Mouse (Mus musculus): ENCODE measurements around the gene Mb21d2. TPM values are rescaled to one million over a fixed set of nuclear protein-coding genes. Genes with fewer than 3 reads are reported as not detected.

Gene Mb21d2
- polyA plus RNA-seq (2015; fragmentation: Nextera tagmentation; extraction: Ambion mirVana) = 7.2 and 7.9 TPM in 2 replicates

GRCm38 (mm10) chr16:28928815-28929685, at the start of gene Mb21d2:
TSS of gene Mb21d2 (minus strand) at chr16:28929673.
- ATAC-seq (ENCODE audit: borderline replicate concordance, extremely low read depth, low FRiP score, low TSS enrichment) = peak; percentile 52
- Histone ChIP-seq H3K4me3 (peak within 1 kb of the TSS; percentile 84), H3K4me1 (peaks cover 31% of the 10 kb centered on the region), H3K36me3 (no peaks in the 10 kb centered on the region), H3K4me2 (peak within 1 kb of the TSS; percentile 94), H3K9me3 (no peaks in the 10 kb centered on the region), H3K27ac (peak within 1 kb of the TSS; percentile 90), H3K27me3 (no peaks in the 10 kb centered on the region), H3K9ac (peak within 1 kb of the TSS; percentile 80)
- WGBS = under 1% methylated on average over 66 of the region's 73 CpGs

DNA sequence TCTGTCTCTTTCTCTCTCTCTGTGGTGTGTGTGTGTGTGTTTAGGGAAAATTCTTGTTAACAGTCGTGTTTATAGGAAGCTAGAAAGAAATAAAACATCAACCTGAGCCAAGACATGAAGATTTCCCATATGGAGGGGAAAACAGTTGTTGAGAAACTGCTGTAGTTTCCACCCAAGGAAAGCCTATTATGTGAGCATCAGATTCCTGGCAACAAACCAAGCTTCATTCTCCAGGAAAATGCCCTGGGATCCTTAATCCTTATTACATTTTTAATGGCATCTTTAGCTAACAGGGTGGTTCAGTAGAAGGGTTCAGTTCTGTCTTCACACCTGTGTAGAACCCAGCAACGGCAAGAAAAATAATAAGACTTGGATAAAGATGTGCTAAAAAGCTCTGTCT, 36.8 kb upstream of the Mb21d2 start:
- H3K4me2 ChIP-seq = no peak overlapping the region
- no peak overlapping the region for H3K27ac ChIP-seq
- H3K36me3 ChIP-seq = no peaks in the 10 kb centered on the region
- H3K9me3 ChIP-seq = no peaks in the 10 kb centered on the region
- H3K4me1 ChIP-seq = no peaks in the 10 kb centered on the region
- H3K9ac ChIP-seq = no peak overlapping the region
- 54% methylated on average over 2 of the region's 2 CpGs for WGBS
- H3K4me3 ChIP-seq = no peak overlapping the region
- H3K27me3 ChIP-seq = no peaks in the 10 kb centered on the region
- ATAC-seq (ENCODE audit: borderline replicate concordance, extremely low read depth, low FRiP score, low TSS enrichment) = no peak

GRCm38 (mm10) chr16:28964048-28964447, 34.6 kb upstream of the Mb21d2 start:
- 54% methylated on average over 4 of the region's 4 CpGs for WGBS
- Histone ChIP-seq H3K27ac (no peak overlapping the region), H3K9ac (no peak overlapping the region), H3K36me3 (no peaks in the 10 kb centered on the region), H3K9me3 (no peaks in the 10 kb centered on the region), H3K4me3 (no peak overlapping the region), H3K4me2 (no peak overlapping the region), H3K4me1 (no peaks in the 10 kb centered on the region), H3K27me3 (no peaks in the 10 kb centered on the region)
- no peak for ATAC-seq (ENCODE audit: borderline replicate concordance, extremely low read depth, low FRiP score, low TSS enrichment)

- H3K27me3 ChIP-seq = no peaks in the 10 kb centered on the region
- no peaks in the 10 kb centered on the region for H3K36me3 ChIP-seq
- no peaks in the 10 kb centered on the region for H3K9me3 ChIP-seq
- no peak overlapping the region for H3K4me3 ChIP-seq
- H3K4me1 ChIP-seq = no peaks in the 10 kb centered on the region
- no peak for ATAC-seq (ENCODE audit: borderline replicate concordance, extremely low read depth, low FRiP score, low TSS enrichment)
- H3K9ac ChIP-seq = no peak overlapping the region
- H3K27ac ChIP-seq = no peak overlapping the region
- H3K4me2 ChIP-seq = no peak overlapping the region
Observed at GRCm38 (mm10) chr16:28962987-28963386, 33.5 kb upstream of the Mb21d2 start.

DNA sequence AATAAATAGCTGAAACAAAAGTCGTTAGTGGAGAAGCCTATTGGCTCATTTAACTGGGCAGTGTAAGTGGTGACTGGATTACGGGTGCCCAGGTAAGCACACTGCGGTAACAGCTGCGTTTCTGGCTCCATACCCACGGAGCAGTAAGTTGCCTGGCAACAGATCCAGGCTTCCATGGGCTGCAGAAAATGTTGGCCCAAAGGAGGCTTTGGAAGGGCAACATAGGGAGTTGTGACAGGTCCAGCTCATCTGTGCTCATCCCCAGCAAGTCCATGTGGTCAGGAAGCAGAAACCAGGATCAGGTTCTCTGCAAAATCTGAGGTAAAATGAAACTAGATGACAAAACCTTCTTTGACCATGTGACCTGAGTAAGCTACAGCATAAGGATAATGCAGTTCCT, 20.3 kb upstream of the Mb21d2 start:
- WGBS = 62% methylated on average over 5 of the region's 5 CpGs
- H3K9me3 ChIP-seq = no peaks in the 10 kb centered on the region
- H3K27ac ChIP-seq = no peak overlapping the region
- no peak overlapping the region for H3K4me3 ChIP-seq
- no peaks in the 10 kb centered on the region for H3K36me3 ChIP-seq
- no peak overlapping the region for H3K4me2 ChIP-seq
- ATAC-seq (ENCODE audit: borderline replicate concordance, extremely low read depth, low FRiP score, low TSS enrichment) = no peak
- H3K27me3 ChIP-seq = no peaks in the 10 kb centered on the region
- H3K4me1 ChIP-seq = no peaks in the 10 kb centered on the region
- H3K9ac ChIP-seq = no peak overlapping the region

DNA sequence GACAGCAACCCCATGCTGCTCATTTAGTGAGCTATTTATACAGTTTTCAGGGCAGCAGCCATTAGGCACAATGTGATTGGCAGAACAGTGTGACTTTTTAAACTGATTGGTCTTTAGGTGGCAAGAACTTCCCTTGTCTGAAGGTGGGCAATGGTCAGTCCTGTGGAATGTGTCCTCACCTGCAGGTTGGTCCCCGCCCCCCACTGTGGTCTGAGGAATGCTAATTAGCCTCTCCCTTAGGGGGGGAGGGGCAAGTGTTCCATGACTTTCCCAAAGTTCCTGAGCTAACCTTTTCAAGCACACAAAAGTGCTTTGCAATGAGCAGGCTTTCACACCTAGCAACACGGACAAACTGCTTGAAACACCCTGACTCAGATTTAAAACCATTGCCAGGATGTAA, 13.8 kb upstream of the Mb21d2 start:
- no peaks in the 10 kb centered on the region for H3K4me1 ChIP-seq
- H3K4me2 ChIP-seq = no peak overlapping the region
- H3K9ac ChIP-seq = no peak overlapping the region
- no peaks in the 10 kb centered on the region for H3K27me3 ChIP-seq
- H3K4me3 ChIP-seq = no peak overlapping the region
- 45% methylated on average over 2 of the region's 2 CpGs for WGBS
- H3K9me3 ChIP-seq = no peaks in the 10 kb centered on the region
- H3K36me3 ChIP-seq = no peaks in the 10 kb centered on the region
- no peak overlapping the region for H3K27ac ChIP-seq
- no peak for ATAC-seq (ENCODE audit: borderline replicate concordance, extremely low read depth, low FRiP score, low TSS enrichment)

- WGBS = 47% methylated on average over 7 of the region's 7 CpGs
- no peak overlapping the region for H3K4me2 ChIP-seq
- H3K9me3 ChIP-seq = no peaks in the 10 kb centered on the region
- no peak for ATAC-seq (ENCODE audit: borderline replicate concordance, extremely low read depth, low FRiP score, low TSS enrichment)
- no peak overlapping the region for H3K9ac ChIP-seq
- peaks cover 4% of the 10 kb centered on the region; the same call in 1 of the 2 replicates for H3K4me1 ChIP-seq
- H3K27me3 ChIP-seq = no peaks in the 10 kb centered on the region
- no peak overlapping the region for H3K4me3 ChIP-seq
- no peak overlapping the region for H3K27ac ChIP-seq
- no peaks in the 10 kb centered on the region for H3K36me3 ChIP-seq
Observed at GRCm38 (mm10) chr16:28936181-28936792, 6.8 kb upstream of the Mb21d2 start.

GRCm38 (mm10) chr16:28935701-28936100, 6.2 kb upstream of the Mb21d2 start:
- ATAC-seq (ENCODE audit: borderline replicate concordance, extremely low read depth, low FRiP score, low TSS enrichment) = no peak
- Histone ChIP-seq H3K9me3 (no peaks in the 10 kb centered on the region), H3K27me3 (no peaks in the 10 kb centered on the region), H3K36me3 (no peaks in the 10 kb centered on the region), H3K4me2 (no peak overlapping the region), H3K4me3 (no peak overlapping the region), H3K9ac (no peak overlapping the region), H3K27ac (no peak overlapping the region), H3K4me1 (peaks cover 4% of the 10 kb centered on the region; the same call in 1 of the 2 replicates)
- 76% methylated on average over 3 of the region's 3 CpGs for WGBS

DNA sequence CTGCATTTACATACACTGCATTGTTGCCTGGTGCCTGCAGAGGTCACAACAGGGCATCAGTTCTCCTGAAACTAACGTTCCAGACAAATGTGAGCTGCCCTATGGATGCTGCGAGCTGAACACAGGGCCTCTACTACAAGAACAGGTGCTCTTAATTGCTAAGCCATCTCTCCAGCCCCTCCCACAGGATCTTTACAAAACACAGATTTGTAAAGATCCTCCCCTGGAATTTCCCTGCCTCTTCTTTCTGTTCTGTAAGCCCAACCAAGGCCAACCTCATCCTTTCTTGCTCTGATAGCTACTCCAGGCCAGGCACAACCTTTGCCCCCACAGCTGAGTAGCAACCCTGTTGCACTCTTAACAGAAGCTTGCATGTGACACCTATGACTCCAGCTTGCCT, 1.7 kb upstream of the Mb21d2 start:
- peaks cover 20% of the 10 kb centered on the region for H3K4me1 ChIP-seq
- 70% methylated on average over 2 of the region's 2 CpGs for WGBS
- H3K9me3 ChIP-seq = no peaks in the 10 kb centered on the region
- H3K27me3 ChIP-seq = no peaks in the 10 kb centered on the region
- ATAC-seq (ENCODE audit: borderline replicate concordance, extremely low read depth, low FRiP score, low TSS enrichment) = no peak
- no peak overlapping the region for H3K4me2 ChIP-seq
- no peak overlapping the region for H3K9ac ChIP-seq
- no peak overlapping the region for H3K4me3 ChIP-seq
- no peak overlapping the region for H3K27ac ChIP-seq
- no peaks in the 10 kb centered on the region for H3K36me3 ChIP-seq

DNA sequence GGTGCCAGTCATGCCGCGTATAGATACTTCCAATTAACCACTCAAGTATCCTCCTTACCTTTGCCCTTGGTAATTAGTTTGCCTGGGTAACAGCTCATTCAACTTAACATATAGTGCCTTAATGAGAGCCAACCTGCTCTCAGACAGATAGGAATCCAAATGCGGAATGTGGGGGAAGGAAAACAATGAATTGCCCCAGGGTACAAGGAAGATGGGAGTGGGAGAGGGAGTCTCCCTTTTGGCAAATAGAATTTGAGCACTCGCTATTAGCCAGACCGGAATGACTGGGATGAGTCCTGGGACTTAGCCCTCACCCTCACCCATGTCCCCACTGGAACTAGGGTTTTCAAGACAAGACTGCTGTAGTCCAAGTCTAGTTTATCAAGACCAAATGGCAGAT, 953 bp upstream of the Mb21d2 start:
- no peaks in the 10 kb centered on the region for H3K36me3 ChIP-seq
- no peaks in the 10 kb centered on the region for H3K27me3 ChIP-seq
- H3K4me3 ChIP-seq = peak overlapping the region; percentile 84
- peak overlapping the region; percentile 94 for H3K4me2 ChIP-seq
- H3K27ac ChIP-seq = no peak overlapping the region
- peaks cover 25% of the 10 kb centered on the region for H3K4me1 ChIP-seq
- WGBS = 9% methylated on average over 5 of the region's 5 CpGs
- 0 out of 2 replicates have a peak overlapping the region, but pooled peaks have one; percentile 80 for H3K9ac ChIP-seq
- no peak for ATAC-seq (ENCODE audit: borderline replicate concordance, extremely low read depth, low FRiP score, low TSS enrichment)
- H3K9me3 ChIP-seq = no peaks in the 10 kb centered on the region

DNA sequence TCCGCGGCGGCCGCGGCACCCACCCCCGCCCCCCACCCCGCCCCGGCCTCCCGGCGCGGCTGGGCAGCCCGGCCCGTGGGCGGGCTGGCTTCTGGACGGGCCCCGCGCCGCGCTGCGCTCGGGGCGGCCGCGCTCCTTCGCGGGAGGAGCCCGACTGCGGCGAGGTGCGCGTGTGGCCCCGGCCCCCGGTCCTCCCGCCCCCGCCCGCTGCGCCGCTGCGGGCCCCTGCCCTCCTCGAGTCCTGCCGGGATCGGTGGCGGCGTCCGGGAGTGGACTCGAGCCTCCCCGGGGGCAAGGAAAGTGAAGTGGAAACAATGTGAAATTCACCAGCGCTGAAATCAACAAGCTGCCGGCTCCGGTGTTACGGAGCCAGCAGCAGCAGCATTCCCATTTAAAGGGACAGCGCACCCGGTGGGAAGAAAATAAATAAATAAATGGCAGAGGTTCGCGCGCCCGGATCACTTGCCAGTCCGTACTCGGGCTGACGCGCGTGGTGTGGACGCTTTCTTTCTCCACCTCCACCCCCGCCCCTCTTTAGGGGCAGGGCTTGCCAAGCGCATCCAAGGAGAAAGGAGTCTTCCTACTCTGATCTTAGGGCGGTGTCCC, 316 bp upstream of the Mb21d2 start:
- Histone ChIP-seq H3K27ac (peak overlapping the region; percentile 90), H3K9ac (peak overlapping the region; percentile 80), H3K9me3 (no peaks in the 10 kb centered on the region), H3K27me3 (no peaks in the 10 kb centered on the region), H3K4me3 (peak overlapping the region; percentile 84), H3K4me2 (peak overlapping the region; percentile 94), H3K4me1 (peaks cover 31% of the 10 kb centered on the region), H3K36me3 (no peaks in the 10 kb centered on the region)
- peak; percentile 71; the same call in 1 of the 2 replicates for ATAC-seq (ENCODE audit: borderline replicate concordance, extremely low read depth, low FRiP score, low TSS enrichment)
- WGBS = 0% methylated on average over 52 of the region's 66 CpGs

DNA sequence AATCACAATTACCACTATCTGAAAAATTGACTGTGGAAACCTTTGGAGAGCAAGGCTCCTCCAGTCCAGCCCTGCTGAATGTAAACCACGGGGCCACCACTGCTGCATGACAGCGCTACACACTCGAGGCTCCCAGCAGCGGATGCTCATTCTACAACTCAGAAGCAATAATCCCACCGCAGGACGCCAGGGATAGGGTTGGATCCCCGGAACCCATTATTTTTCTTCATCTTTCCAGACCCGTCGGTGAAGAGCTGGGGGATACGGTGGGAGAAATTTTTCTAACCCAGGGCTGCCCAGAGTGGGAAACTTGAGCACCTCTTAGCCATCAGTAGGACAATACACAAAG, 1.0 kb downstream of the Mb21d2 start:
- ATAC-seq (ENCODE audit: borderline replicate concordance, extremely low read depth, low FRiP score, low TSS enrichment) = peak; percentile 52; the same call in 1 of the 2 replicates
- Histone ChIP-seq H3K4me2 (peak overlapping the region; percentile 94), H3K27ac (peak overlapping the region; percentile 90), H3K9me3 (no peaks in the 10 kb centered on the region), H3K4me1 (peaks cover 31% of the 10 kb centered on the region), H3K9ac (peak overlapping the region; percentile 80), H3K4me3 (peak overlapping the region; percentile 84), H3K36me3 (no peaks in the 10 kb centered on the region), H3K27me3 (no peaks in the 10 kb centered on the region)
- whole genome bisulfite sequencing = under 1% methylated on average over 10 of the region's 10 CpGs
